Mouse (Mus musculus) ES-Bruce4 (cell line): ENCODE measurements around the gene Kctd5.

Experiments used
- CTCF ChIP-seq: IDR thresholded peaks from one replicate; pipeline ENCODE4 v1.8.1; 2011; ENCODE audit warnings: low read depth, low read length
- EP300 ChIP-seq: IDR thresholded peaks from 2 replicates; pipeline ENCODE4 v1.6.1; 2011; ENCODE audit warnings: low read depth, low read length; ENCODE audit not compliant: insufficient read depth

DNA sequence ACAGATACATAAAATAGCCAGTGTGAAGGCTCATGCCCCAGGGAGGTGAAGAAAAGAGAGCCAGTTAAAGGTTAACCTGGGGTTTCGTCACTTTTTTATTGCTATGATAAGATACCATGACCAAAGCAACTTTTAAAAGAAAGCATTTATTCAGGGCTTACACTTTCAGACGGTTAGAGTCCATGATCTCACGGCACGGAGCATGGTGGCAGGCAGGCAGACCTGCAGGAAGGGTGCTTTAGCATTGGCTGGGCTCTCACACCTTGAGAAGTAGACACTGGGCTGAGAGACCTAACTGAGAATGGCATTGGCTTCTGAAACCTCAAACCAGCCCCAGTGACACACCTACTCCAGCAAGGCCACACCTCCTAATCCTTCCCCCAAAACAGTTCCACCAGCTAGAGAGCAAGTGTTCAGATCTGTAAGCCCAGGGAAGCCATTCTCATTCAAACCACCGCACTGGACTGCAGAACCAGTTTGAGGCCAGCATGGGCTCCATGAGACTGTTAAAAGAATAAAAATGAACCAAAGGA, 58.8 kb downstream of the Kctd5 start:
- TF ChIP-seq EP300 (no peak), CTCF (no peak)
